Mouse (Mus musculus) lung, embryonic 14.5 days (tissue): ENCODE measurements around the gene Prkcb. TPM values are rescaled to one million over a fixed set of nuclear protein-coding genes. Genes with fewer than 3 reads are reported as not detected.

Experiments used
- ATAC-seq: fragments of 200-750 bp; cut with Nextera tagmentation; 2 replicates; pipeline ENCODE4 v1.8.0; 2017; ENCODE audit warnings: mild to moderate bottlenecking, moderate TSS enrichment, moderate library complexity; ENCODE audit not compliant: insufficient read depth
- DNase-seq: peaks from one replicate; pipeline ENCODE4 v3.0.0-alpha.2; 2015
- H3K27ac ChIP-seq: fragments of 300-500 bp; sonication (generic); 2 replicates; pipeline ENCODE4 v1.5.1; 2014; ENCODE audit warnings: low read depth, mild to moderate bottlenecking, moderate library complexity
- H3K27me3 ChIP-seq: fragments of 300-500 bp; sonication (generic); 2 replicates; pipeline ENCODE4 v1.6.1; 2014; ENCODE audit warnings: low read length, control low read depth; ENCODE audit not compliant: insufficient read depth
- H3K36me3 ChIP-seq: fragments of 300-500 bp; sonication (generic); 2 replicates; pipeline ENCODE4 v1.6.1; 2014; ENCODE audit warnings: control low read depth; ENCODE audit not compliant: insufficient read depth
- H3K4me1 ChIP-seq: fragments of 300-500 bp; sonication (generic); 2 replicates; pipeline ENCODE4 v1.6.1; 2014; ENCODE audit warnings: antibody characterized with exemption, control low read depth; ENCODE audit not compliant: insufficient read depth
- H3K4me2 ChIP-seq: fragments of 300-500 bp; sonication (generic); 2 replicates; pipeline ENCODE4 v1.6.1; 2014; ENCODE audit warnings: mild to moderate bottlenecking
- H3K4me3 ChIP-seq: fragments of 300-500 bp; sonication (generic); 2 replicates; pipeline ENCODE4 v1.5.1; 2014; ENCODE audit warnings: low read depth, low read length
- H3K9ac ChIP-seq: fragments of 300-500 bp; sonication (generic); 2 replicates; pipeline ENCODE4 v1.6.1; 2014
- H3K9me3 ChIP-seq: fragments of 300-500 bp; sonication (generic); 2 replicates; pipeline ENCODE4 v1.6.1; 2016; ENCODE audit warnings: low read depth, low read length, control low read depth
- CTCF ChIP-seq: IDR thresholded peaks from 2 replicates; pipeline ENCODE4 v1.5.1; 2016; ENCODE audit warnings: antibody characterized with exemption, low read depth
- WGBS: fragments of 180-500 bp; shearing (Covaris S2); extraction: QIAGEN DNeasy Blood & Tissue Kit; methylation state at CpG from one replicate; pipeline ENCODE4 v1.1.7; 2014; 5-methylcytosine and 5-hydroxymethylcytosine counted together
- polyA plus RNA-seq: library from polyadenylated mRNA; unstranded; fragments of >200 nt; fragmentation: Nextera tagmentation; extraction: Ambion mirVana; gene quantifications from 2 replicates; pipeline ENCODE4 v1.2.1, GENCODE M21; 2014

Prkcb gene
- polyA plus RNA-seq, 1 experiment from 2014 or later: 9.7 TPM

GRCm38 (mm10) chr7:122494088-122494487, 205.5 kb downstream of the Prkcb start:
- Histone ChIP-seq H3K27me3 (no peaks in the 10 kb centered on the region), H3K4me2 (no peak overlapping the region), H3K36me3 (no peaks in the 10 kb centered on the region), H3K9ac (no peak overlapping the region), H3K9me3 (no peaks in the 10 kb centered on the region), H3K27ac (no peak overlapping the region), H3K4me3 (no peak overlapping the region), H3K4me1 (peaks cover 2% of the 10 kb centered on the region; the same call in 1 of the 2 replicates)
- WGBS: 21% methylated on average over 3 of the region's 3 CpGs
- TF ChIP-seq CTCF: peak; percentile 75
- DNase-seq (peak; percentile 84), ATAC-seq (peak; percentile 64; the same call in 1 of the 2 replicates)

- Histone ChIP-seq H3K9ac (no peak overlapping the region), H3K36me3 (no peaks in the 10 kb centered on the region), H3K27ac (no peak overlapping the region), H3K4me2 (no peak overlapping the region), H3K9me3 (no peaks in the 10 kb centered on the region), H3K27me3 (no peaks in the 10 kb centered on the region), H3K4me1 (peaks cover 2% of the 10 kb centered on the region; the same call in 1 of the 2 replicates), H3K4me3 (no peak overlapping the region)
- WGBS: 61% methylated on average over 8 of the region's 8 CpGs
- TF ChIP-seq CTCF: no peak
- ATAC-seq (no peak), DNase-seq (no peak)
Observed at GRCm38 (mm10) chr7:122497516-122497915, 209.0 kb downstream of the Prkcb start.

GRCm38 (mm10) chr7:122498461-122498860, 209.9 kb downstream of the Prkcb start:
- no peak overlapping the region for H3K9ac ChIP-seq
- H3K4me2 ChIP-seq: no peak overlapping the region
- H3K4me3 ChIP-seq: no peak overlapping the region
- H3K9me3 ChIP-seq: no peaks in the 10 kb centered on the region
- no peak for TF ChIP-seq CTCF
- H3K27me3 ChIP-seq: no peaks in the 10 kb centered on the region
- no peak overlapping the region for H3K27ac ChIP-seq
- no peak for DNase-seq
- peaks cover 2% of the 10 kb centered on the region; the same call in 1 of the 2 replicates for H3K4me1 ChIP-seq
- no peak for ATAC-seq
- no peaks in the 10 kb centered on the region for H3K36me3 ChIP-seq
- WGBS: 49% methylated on average over 5 of the region's 5 CpGs

- no peak overlapping the region for H3K27ac ChIP-seq
- no peak overlapping the region for H3K4me3 ChIP-seq
- no peak overlapping the region for H3K9ac ChIP-seq
- H3K9me3 ChIP-seq: no peaks in the 10 kb centered on the region
- 39% methylated on average over 9 of the region's 9 CpGs for WGBS
- H3K36me3 ChIP-seq: no peaks in the 10 kb centered on the region
- DNase-seq: peak; percentile 64
- ATAC-seq: peak; percentile 77
- H3K4me2 ChIP-seq: no peak overlapping the region
- peaks cover 2% of the 10 kb centered on the region; the same call in 1 of the 2 replicates for H3K4me1 ChIP-seq
- TF ChIP-seq CTCF: no peak
- H3K27me3 ChIP-seq: no peaks in the 10 kb centered on the region
Observed at GRCm38 (mm10) chr7:122499743-122500597, 211.4 kb downstream of the Prkcb start.

GRCm38 (mm10) chr7:122506467-122506866, 217.9 kb downstream of the Prkcb start:
- Histone ChIP-seq H3K4me1 (0 out of 2 replicates have a peak, but pooled peaks cover 7% of the 10 kb centered on the region), H3K4me3 (no peak overlapping the region), H3K9ac (no peak overlapping the region), H3K27ac (no peak overlapping the region), H3K27me3 (no peaks in the 10 kb centered on the region), H3K36me3 (no peaks in the 10 kb centered on the region), H3K9me3 (no peaks in the 10 kb centered on the region), H3K4me2 (no peak overlapping the region)
- ATAC-seq: no peak
- no peak for TF ChIP-seq CTCF
- DNase-seq: no peak
- whole genome bisulfite sequencing: 84% methylated on average over 2 of the region's 2 CpGs

GRCm38 (mm10) chr7:122509903-122510302, 221.4 kb downstream of the Prkcb start:
- Histone ChIP-seq H3K4me2 (no peak overlapping the region), H3K27ac (no peak overlapping the region), H3K4me1 (peaks cover 15% of the 10 kb centered on the region; the same call in 1 of the 2 replicates), H3K27me3 (no peaks in the 10 kb centered on the region), H3K4me3 (no peak overlapping the region), H3K9ac (no peak overlapping the region), H3K36me3 (no peaks in the 10 kb centered on the region), H3K9me3 (no peaks in the 10 kb centered on the region)
- DNase-seq (peak; percentile 94), ATAC-seq (peak; percentile 94)
- no peak for TF ChIP-seq CTCF
- WGBS: 3% methylated on average over 7 of the region's 7 CpGs

GRCm38 (mm10) chr7:122512430-122512966, 223.9 kb downstream of the Prkcb start:
- ATAC-seq (peak; percentile 55), DNase-seq (peak; percentile 92)
- 45% methylated on average over 13 of the region's 13 CpGs for WGBS
- no peaks in the 10 kb centered on the region for H3K27me3 ChIP-seq
- H3K9me3 ChIP-seq: no peaks in the 10 kb centered on the region
- H3K4me2 ChIP-seq: no peak overlapping the region
- peaks cover 15% of the 10 kb centered on the region; the same call in 1 of the 2 replicates for H3K4me1 ChIP-seq
- TF ChIP-seq CTCF: peak; percentile 49
- peak overlapping the region; percentile 56; the same call in 1 of the 2 replicates for H3K27ac ChIP-seq
- no peak overlapping the region for H3K9ac ChIP-seq
- no peaks in the 10 kb centered on the region for H3K36me3 ChIP-seq
- no peak overlapping the region for H3K4me3 ChIP-seq
